Mouse (Mus musculus) lung, embryonic 15.5 days (tissue): Measurements from ENCODE around the gene Cemip2. TPM values are rescaled to one million over a fixed set of nuclear protein-coding genes. Genes with fewer than 3 reads are reported as not detected.

Source experiments
- ATAC-seq: fragments of 200-750 bp; cut with Nextera tagmentation; 2 replicates; pipeline ENCODE4 v1.8.0; 2017; ENCODE audit warnings: moderate number of reproducible peaks, borderline replicate concordance; ENCODE audit not compliant: low FRiP score, low TSS enrichment; ENCODE audit errors: extremely low read depth
- H3K27ac ChIP-seq: fragments of 300-500 bp; sonication (generic); 2 replicates; pipeline ENCODE4 v1.5.1; 2015; ENCODE audit warnings: moderate library complexity, mild to moderate bottlenecking, inconsistent platforms
- H3K27me3 ChIP-seq: fragments of 300-500 bp; sonication (generic); 2 replicates; pipeline ENCODE4 v1.6.1; 2015; ENCODE audit warnings: inconsistent platforms
- H3K36me3 ChIP-seq: fragments of 300-500 bp; sonication (generic); 2 replicates; pipeline ENCODE4 v1.6.1; 2015; ENCODE audit warnings: inconsistent platforms
- H3K4me1 ChIP-seq: fragments of 300-500 bp; sonication (generic); 2 replicates; pipeline ENCODE4 v1.6.1; 2015; ENCODE audit warnings: inconsistent platforms
- H3K4me2 ChIP-seq: fragments of 300-500 bp; sonication (generic); 2 replicates; pipeline ENCODE4 v1.6.1; 2015; ENCODE audit warnings: inconsistent platforms, mild to moderate bottlenecking, moderate library complexity
- H3K4me3 ChIP-seq: fragments of 300-500 bp; sonication (generic); 2 replicates; pipeline ENCODE4 v1.5.1; 2015; ENCODE audit warnings: mild to moderate bottlenecking, inconsistent platforms
- H3K9ac ChIP-seq: fragments of 300-500 bp; sonication (generic); 2 replicates; pipeline ENCODE4 v1.6.1; 2015; ENCODE audit warnings: inconsistent platforms
- H3K9me3 ChIP-seq: fragments of 300-500 bp; sonication (generic); 2 replicates; pipeline ENCODE4 v1.6.1; 2016; ENCODE audit warnings: inconsistent platforms
- WGBS: fragments of 180-500 bp; shearing (Covaris S2); methylation state at CpG from one replicate; pipeline ENCODE4 v1.1.7; 2015; 5-methylcytosine and 5-hydroxymethylcytosine counted together
- polyA plus RNA-seq: library from polyadenylated mRNA; unstranded; fragments of >200 nt; fragmentation: Nextera tagmentation; extraction: Ambion mirVana; gene quantifications from 2 replicates; pipeline ENCODE4 v1.2.1, GENCODE M21; 2015

Gene Cemip2
- polyA plus RNA-seq, 1 experiment from 2014 or later = 32.3 TPM

GRCm38 (mm10) chr19:21794569-21794968 lies 16.4 kb downstream of the Cemip2 start:
- H3K4me1 ChIP-seq = 0 out of 2 replicates have a peak, but pooled peaks cover 3% of the 10 kb centered on the region
- H3K4me3 ChIP-seq = no peak overlapping the region
- ATAC-seq = no peak
- H3K9me3 ChIP-seq = no peaks in the 10 kb centered on the region
- peaks cover 34% of the 10 kb centered on the region for H3K36me3 ChIP-seq
- H3K27me3 ChIP-seq = no peaks in the 10 kb centered on the region
- no peak overlapping the region for H3K4me2 ChIP-seq
- 97% methylated on average over 3 of the region's 3 CpGs for WGBS
- no peak overlapping the region for H3K27ac ChIP-seq
- no peak overlapping the region for H3K9ac ChIP-seq

- 80% methylated on average over 5 of the region's 5 CpGs for WGBS
- Histone ChIP-seq H3K4me3 (no peak overlapping the region), H3K9ac (no peak overlapping the region), H3K4me2 (no peak overlapping the region), H3K27me3 (no peaks in the 10 kb centered on the region), H3K36me3 (peaks cover 38% of the 10 kb centered on the region), H3K4me1 (0 out of 2 replicates have a peak, but pooled peaks cover 8% of the 10 kb centered on the region), H3K27ac (no peak overlapping the region), H3K9me3 (no peaks in the 10 kb centered on the region)
- ATAC-seq = no peak
Observed at GRCm38 (mm10) chr19:21796333-21796732, 18.2 kb downstream of the Cemip2 start.

GRCm38 (mm10) chr19:21798700-21799099 lies 20.6 kb downstream of the Cemip2 start:
- no peak overlapping the region for H3K4me3 ChIP-seq
- H3K27me3 ChIP-seq = no peaks in the 10 kb centered on the region
- H3K9ac ChIP-seq = no peak overlapping the region
- no peak overlapping the region for H3K4me2 ChIP-seq
- no peak for ATAC-seq
- H3K4me1 ChIP-seq = 0 out of 2 replicates have a peak, but pooled peaks cover 8% of the 10 kb centered on the region
- no peaks in the 10 kb centered on the region for H3K9me3 ChIP-seq
- H3K36me3 ChIP-seq = peaks cover 49% of the 10 kb centered on the region
- WGBS = 69% methylated on average over 3 of the region's 3 CpGs
- H3K27ac ChIP-seq = peak overlapping the region; percentile 4; the same call in 1 of the 2 replicates

- H3K9ac ChIP-seq = no peak overlapping the region
- H3K27me3 ChIP-seq = no peaks in the 10 kb centered on the region
- H3K4me2 ChIP-seq = no peak overlapping the region
- H3K36me3 ChIP-seq = peaks cover 55% of the 10 kb centered on the region
- H3K4me3 ChIP-seq = no peak overlapping the region
- 0 out of 2 replicates have a peak, but pooled peaks cover 8% of the 10 kb centered on the region for H3K4me1 ChIP-seq
- no peak overlapping the region for H3K27ac ChIP-seq
- no peaks in the 10 kb centered on the region for H3K9me3 ChIP-seq
- 57% methylated on average over 13 of the region's 13 CpGs for WGBS
- ATAC-seq = peak; percentile 19; the same call in 1 of the 2 replicates
Observed at GRCm38 (mm10) chr19:21799410-21800373, 21.6 kb downstream of the Cemip2 start.

DNA sequence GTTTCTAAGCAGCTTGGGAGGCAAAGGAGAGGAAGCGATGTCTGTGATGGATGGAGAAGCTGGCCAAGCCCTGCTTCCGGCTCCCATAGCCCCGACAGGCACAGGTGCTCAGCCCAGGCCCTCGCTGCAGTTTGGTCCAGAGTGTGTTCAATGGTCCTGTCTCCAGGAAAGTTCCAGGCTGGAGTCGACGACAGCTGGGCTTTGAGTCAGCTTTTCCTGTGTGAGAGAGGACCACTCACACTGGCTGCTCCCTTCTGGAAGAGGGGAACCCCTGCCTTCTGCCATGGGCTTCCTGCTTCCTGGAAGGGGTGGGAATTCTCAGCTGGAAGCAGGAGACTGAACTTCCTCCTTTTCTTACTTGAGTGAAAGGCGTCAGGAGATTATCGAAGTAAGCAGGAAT lies 26.3 kb downstream of the Cemip2 start:
- H3K27ac ChIP-seq = peak overlapping the region; percentile 5; the same call in 1 of the 2 replicates

GRCm38 (mm10) chr19:21805305-21805704 lies 27.2 kb downstream of the Cemip2 start:
- no peak overlapping the region for H3K4me3 ChIP-seq
- H3K9me3 ChIP-seq = no peaks in the 10 kb centered on the region
- no peak for ATAC-seq
- H3K36me3 ChIP-seq = peaks cover 75% of the 10 kb centered on the region
- WGBS = 68% methylated on average over 3 of the region's 3 CpGs
- no peaks in the 10 kb centered on the region for H3K4me1 ChIP-seq
- H3K27ac ChIP-seq = no peak overlapping the region
- no peak overlapping the region for H3K4me2 ChIP-seq
- no peak overlapping the region for H3K9ac ChIP-seq
- H3K27me3 ChIP-seq = no peaks in the 10 kb centered on the region

More for the DNA sequence above, 26.3 kb downstream of the Cemip2 start:
- no peak for ATAC-seq
- Histone ChIP-seq H3K9me3 (no peaks in the 10 kb centered on the region), H3K4me2 (no peak overlapping the region), H3K9ac (no peak overlapping the region), H3K4me1 (0 out of 2 replicates have a peak, but pooled peaks cover 6% of the 10 kb centered on the region), H3K36me3 (peaks cover 68% of the 10 kb centered on the region), H3K27me3 (no peaks in the 10 kb centered on the region), H3K4me3 (no peak overlapping the region)
- WGBS = 77% methylated on average over 8 of the region's 8 CpGs

DNA sequence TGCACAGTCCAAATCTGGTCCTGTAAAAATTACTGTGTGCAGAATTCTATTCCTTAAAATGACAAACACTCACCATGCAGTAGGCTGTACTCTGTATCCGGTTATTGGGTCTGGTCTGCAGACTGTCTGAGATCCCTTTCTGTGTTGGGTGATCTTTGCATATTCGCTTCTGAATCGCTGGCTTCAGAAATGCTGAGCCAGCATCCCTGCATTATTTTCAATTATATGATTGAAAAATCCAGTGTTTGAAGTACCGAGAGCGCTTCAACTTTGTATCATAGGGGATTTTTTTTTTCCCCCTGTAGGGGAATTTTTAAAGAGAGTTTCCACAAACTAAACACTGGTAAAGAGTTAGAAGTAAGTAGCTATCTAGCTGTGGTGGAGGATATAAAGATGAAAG lies 32.0 kb downstream of the Cemip2 start:
- Histone ChIP-seq H3K9ac (no peak overlapping the region), H3K36me3 (peaks cover 64% of the 10 kb centered on the region), H3K27ac (no peak overlapping the region), H3K27me3 (no peaks in the 10 kb centered on the region), H3K9me3 (no peaks in the 10 kb centered on the region), H3K4me3 (no peak overlapping the region), H3K4me2 (no peak overlapping the region), H3K4me1 (no peaks in the 10 kb centered on the region)
- ATAC-seq = no peak
- 91% methylated on average over 5 of the region's 5 CpGs for WGBS

- H3K4me2 ChIP-seq = no peak overlapping the region
- H3K4me3 ChIP-seq = no peak overlapping the region
- no peak overlapping the region for H3K9ac ChIP-seq
- no peak overlapping the region; the same call in 1 of the 2 replicates for H3K27ac ChIP-seq
- H3K27me3 ChIP-seq = no peaks in the 10 kb centered on the region
- no peak for ATAC-seq
- 61% methylated on average over 13 of the region's 13 CpGs for WGBS
- H3K4me1 ChIP-seq = no peaks in the 10 kb centered on the region
- no peaks in the 10 kb centered on the region for H3K9me3 ChIP-seq
- H3K36me3 ChIP-seq = peaks cover 63% of the 10 kb centered on the region
Observed at GRCm38 (mm10) chr19:21813560-21813959, 35.4 kb downstream of the Cemip2 start.

- Histone ChIP-seq H3K4me1 (no peaks in the 10 kb centered on the region), H3K4me3 (no peak overlapping the region), H3K27me3 (no peaks in the 10 kb centered on the region), H3K27ac (no peak overlapping the region), H3K36me3 (peaks cover 58% of the 10 kb centered on the region), H3K9ac (no peak overlapping the region), H3K9me3 (no peaks in the 10 kb centered on the region), H3K4me2 (no peak overlapping the region)
- no peak for ATAC-seq
- WGBS = 63% methylated on average over 8 of the region's 8 CpGs
Observed at GRCm38 (mm10) chr19:21814433-21815020, 36.4 kb downstream of the Cemip2 start.

GRCm38 (mm10) chr19:21816260-21816659 lies 38.1 kb downstream of the Cemip2 start:
- H3K27ac ChIP-seq = no peak overlapping the region
- H3K9me3 ChIP-seq = no peaks in the 10 kb centered on the region
- H3K4me2 ChIP-seq = no peak overlapping the region
- H3K36me3 ChIP-seq = peaks cover 47% of the 10 kb centered on the region
- no peak for ATAC-seq
- WGBS = 93% methylated on average over 4 of the region's 4 CpGs
- no peak overlapping the region for H3K4me3 ChIP-seq
- H3K9ac ChIP-seq = no peak overlapping the region
- H3K27me3 ChIP-seq = no peaks in the 10 kb centered on the region
- no peaks in the 10 kb centered on the region for H3K4me1 ChIP-seq

GRCm38 (mm10) chr19:21818021-21818725 lies 40.0 kb downstream of the Cemip2 start:
- Histone ChIP-seq H3K27ac (no peak overlapping the region), H3K9me3 (no peaks in the 10 kb centered on the region), H3K4me3 (no peak overlapping the region), H3K4me2 (no peak overlapping the region), H3K27me3 (no peaks in the 10 kb centered on the region), H3K36me3 (peaks cover 31% of the 10 kb centered on the region), H3K9ac (no peak overlapping the region), H3K4me1 (no peaks in the 10 kb centered on the region; the same call in 1 of the 2 replicates)
- 85% methylated on average over 14 of the region's 14 CpGs for WGBS
- ATAC-seq = no peak
